Mouse (Mus musculus) lung, embryonic 15.5 days (tissue): ENCODE measurements around the gene Ch25h. TPM values are rescaled to one million over a fixed set of nuclear protein-coding genes. Genes with fewer than 3 reads are reported as not detected.

Experiments used
- ATAC-seq: fragments of 200-750 bp; cut with Nextera tagmentation; 2 replicates; pipeline ENCODE4 v1.8.0; 2017; ENCODE audit warnings: moderate number of reproducible peaks, borderline replicate concordance; ENCODE audit not compliant: low FRiP score, low TSS enrichment; ENCODE audit errors: extremely low read depth
- H3K27ac ChIP-seq: fragments of 300-500 bp; sonication (generic); 2 replicates; pipeline ENCODE4 v1.5.1; 2015; ENCODE audit warnings: moderate library complexity, mild to moderate bottlenecking, inconsistent platforms
- H3K27me3 ChIP-seq: fragments of 300-500 bp; sonication (generic); 2 replicates; pipeline ENCODE4 v1.6.1; 2015; ENCODE audit warnings: inconsistent platforms
- H3K36me3 ChIP-seq: fragments of 300-500 bp; sonication (generic); 2 replicates; pipeline ENCODE4 v1.6.1; 2015; ENCODE audit warnings: inconsistent platforms
- H3K4me1 ChIP-seq: fragments of 300-500 bp; sonication (generic); 2 replicates; pipeline ENCODE4 v1.6.1; 2015; ENCODE audit warnings: inconsistent platforms
- H3K4me2 ChIP-seq: fragments of 300-500 bp; sonication (generic); 2 replicates; pipeline ENCODE4 v1.6.1; 2015; ENCODE audit warnings: inconsistent platforms, mild to moderate bottlenecking, moderate library complexity
- H3K4me3 ChIP-seq: fragments of 300-500 bp; sonication (generic); 2 replicates; pipeline ENCODE4 v1.5.1; 2015; ENCODE audit warnings: mild to moderate bottlenecking, inconsistent platforms
- H3K9ac ChIP-seq: fragments of 300-500 bp; sonication (generic); 2 replicates; pipeline ENCODE4 v1.6.1; 2015; ENCODE audit warnings: inconsistent platforms
- H3K9me3 ChIP-seq: fragments of 300-500 bp; sonication (generic); 2 replicates; pipeline ENCODE4 v1.6.1; 2016; ENCODE audit warnings: inconsistent platforms
- WGBS: fragments of 180-500 bp; shearing (Covaris S2); methylation state at CpG from one replicate; pipeline ENCODE4 v1.1.7; 2015; 5-methylcytosine and 5-hydroxymethylcytosine counted together
- polyA plus RNA-seq: library from polyadenylated mRNA; unstranded; fragments of >200 nt; fragmentation: Nextera tagmentation; extraction: Ambion mirVana; gene quantifications from 2 replicates; pipeline ENCODE4 v1.2.1, GENCODE M21; 2015

Ch25h gene
- polyA plus RNA-seq, 1 experiment from 2014 or later = 0.66 TPM

GRCm38 (mm10) chr19:34464453-34464852 is 10.5 kb downstream of the Ch25h start:
- Histone ChIP-seq H3K36me3 (no peaks in the 10 kb centered on the region), H3K4me2 (no peak overlapping the region), H3K4me1 (no peaks in the 10 kb centered on the region), H3K4me3 (no peak overlapping the region), H3K9ac (no peak overlapping the region), H3K27ac (no peak overlapping the region), H3K27me3 (no peaks in the 10 kb centered on the region), H3K9me3 (no peaks in the 10 kb centered on the region)
- 68% methylated on average over 3 of the region's 3 CpGs for WGBS
- no peak for ATAC-seq

- Histone ChIP-seq H3K27ac (no peak overlapping the region), H3K9ac (no peak overlapping the region), H3K4me3 (no peak overlapping the region), H3K4me2 (no peak overlapping the region), H3K27me3 (no peaks in the 10 kb centered on the region), H3K36me3 (no peaks in the 10 kb centered on the region), H3K4me1 (no peaks in the 10 kb centered on the region), H3K9me3 (no peaks in the 10 kb centered on the region)
- ATAC-seq = no peak
- 70% methylated on average over 1 of the region's 1 CpGs for WGBS
These were observed 13.4 kb downstream of the Ch25h start for GRCm38 (mm10) chr19:34461451-34462019.

DNA sequence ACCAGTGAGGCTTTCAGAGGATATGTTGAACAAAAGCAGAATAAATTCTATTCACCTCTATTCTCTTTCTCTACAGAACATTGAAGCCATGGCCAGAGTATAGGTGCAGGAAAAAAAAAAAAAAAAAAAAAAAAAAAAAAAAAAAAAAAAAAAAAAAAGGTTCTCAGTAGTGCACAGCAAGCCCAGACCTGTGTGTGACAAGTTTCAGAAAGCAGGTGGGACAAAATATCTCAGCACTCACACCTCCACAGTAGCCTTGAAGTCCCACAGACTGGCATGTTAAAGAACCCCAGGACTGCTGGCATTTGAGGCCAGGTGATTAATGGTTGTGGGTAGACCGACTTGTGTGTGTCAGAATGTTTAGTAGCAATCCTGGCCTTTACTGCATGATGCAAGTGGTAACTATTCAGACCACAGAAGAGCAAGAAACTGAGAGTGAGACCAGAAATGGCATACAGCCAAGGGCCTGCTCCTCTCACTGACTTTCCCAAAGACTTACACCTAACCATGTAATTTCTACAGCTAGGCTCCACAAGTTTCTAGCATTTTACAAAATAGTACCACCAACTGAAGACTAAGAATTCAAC is 24.1 kb downstream of the Ch25h start:
- no peak for ATAC-seq
- H3K4me3 ChIP-seq = no peak overlapping the region
- H3K4me2 ChIP-seq = no peak overlapping the region
- WGBS = 42% methylated on average over 1 of the region's 1 CpGs
- no peaks in the 10 kb centered on the region for H3K27me3 ChIP-seq
- no peak overlapping the region for H3K27ac ChIP-seq
- no peaks in the 10 kb centered on the region for H3K9me3 ChIP-seq
- H3K4me1 ChIP-seq = 0 out of 2 replicates have a peak, but pooled peaks cover 3% of the 10 kb centered on the region
- no peak overlapping the region for H3K9ac ChIP-seq
- no peaks in the 10 kb centered on the region for H3K36me3 ChIP-seq

- H3K9ac ChIP-seq = no peak overlapping the region
- H3K4me2 ChIP-seq = no peak overlapping the region
- no peak overlapping the region for H3K4me3 ChIP-seq
- H3K36me3 ChIP-seq = no peaks in the 10 kb centered on the region
- H3K27me3 ChIP-seq = no peaks in the 10 kb centered on the region
- 60% methylated on average over 1 of the region's 1 CpGs for WGBS
- no peak for ATAC-seq
- no peaks in the 10 kb centered on the region for H3K9me3 ChIP-seq
- peaks cover 11% of the 10 kb centered on the region; the same call in 1 of the 2 replicates for H3K4me1 ChIP-seq
- H3K27ac ChIP-seq = no peak overlapping the region
These were observed 26.1 kb downstream of the Ch25h start for GRCm38 (mm10) chr19:34448851-34449250.

DNA sequence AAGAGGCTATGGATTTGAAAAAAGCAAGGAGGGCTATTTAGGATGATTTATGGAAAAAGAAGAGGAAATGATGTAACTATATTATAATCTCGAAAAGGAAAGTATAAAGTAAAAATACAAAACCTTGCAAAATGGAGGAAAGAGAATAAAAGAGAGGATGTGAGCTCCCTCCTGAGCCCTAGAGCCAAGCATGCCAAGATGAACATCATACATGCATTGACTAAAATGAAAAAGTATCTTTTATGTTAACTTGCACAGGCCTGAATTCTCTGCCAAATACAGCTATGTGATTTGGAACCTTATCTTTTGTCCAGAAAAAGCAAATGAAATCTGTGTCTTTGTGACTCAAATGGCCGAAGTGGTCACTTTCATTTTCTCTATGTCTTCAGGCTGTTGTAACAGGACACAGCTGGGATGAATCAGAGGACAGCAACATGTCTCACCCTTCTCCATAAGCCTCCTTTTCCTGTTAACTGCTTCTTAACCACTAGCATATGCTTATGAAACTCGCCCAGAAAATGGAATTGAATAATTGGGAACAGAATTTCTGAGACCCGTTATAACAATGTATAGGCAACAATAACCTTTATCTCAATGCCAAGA is 29.5 kb downstream of the Ch25h start:
- peaks cover 18% of the 10 kb centered on the region; the same call in 1 of the 2 replicates for H3K4me1 ChIP-seq
- no peaks in the 10 kb centered on the region for H3K36me3 ChIP-seq
- peak overlapping the region; percentile 87 for H3K27ac ChIP-seq
- H3K4me2 ChIP-seq = peak overlapping the region; percentile 35
- H3K9me3 ChIP-seq = no peaks in the 10 kb centered on the region
- no peaks in the 10 kb centered on the region for H3K27me3 ChIP-seq
- peak; percentile 94; the same call in 1 of the 2 replicates for ATAC-seq
- no peak overlapping the region for H3K4me3 ChIP-seq
- 34% methylated on average over 4 of the region's 4 CpGs for WGBS
- H3K9ac ChIP-seq = no peak overlapping the region

- Histone ChIP-seq H3K4me3 (no peak overlapping the region), H3K9ac (no peak overlapping the region), H3K36me3 (no peaks in the 10 kb centered on the region), H3K4me2 (no peak overlapping the region), H3K9me3 (no peaks in the 10 kb centered on the region), H3K27ac (peak overlapping the region; percentile 87), H3K4me1 (peaks cover 18% of the 10 kb centered on the region; the same call in 1 of the 2 replicates), H3K27me3 (no peaks in the 10 kb centered on the region)
- ATAC-seq = no peak
- 49% methylated on average over 3 of the region's 3 CpGs for WGBS
These were observed 30.2 kb downstream of the Ch25h start for GRCm38 (mm10) chr19:34444785-34445184.

DNA sequence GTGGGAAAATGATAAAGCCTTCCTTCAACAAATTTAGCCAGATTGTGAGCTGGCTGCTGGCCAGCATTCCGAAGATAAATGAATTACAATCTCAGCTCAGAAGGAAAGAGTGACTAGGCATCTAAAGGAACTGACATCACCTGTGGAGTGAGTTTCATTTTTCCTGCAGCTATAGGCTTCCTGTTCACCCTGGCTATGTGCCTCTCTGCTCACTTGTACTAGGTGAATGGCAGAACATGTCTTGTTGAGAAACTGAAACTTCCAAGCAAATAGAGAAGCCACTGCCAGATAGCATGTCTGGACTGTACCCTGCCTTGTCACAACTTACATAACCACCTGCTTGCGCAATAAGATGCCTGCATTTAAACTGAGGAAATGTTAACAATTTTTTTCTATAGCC is 33.0 kb downstream of the Ch25h start:
- Histone ChIP-seq H3K9ac (no peak overlapping the region), H3K36me3 (no peaks in the 10 kb centered on the region), H3K4me3 (no peak overlapping the region), H3K27ac (no peak overlapping the region), H3K9me3 (no peaks in the 10 kb centered on the region), H3K27me3 (no peaks in the 10 kb centered on the region), H3K4me1 (peaks cover 18% of the 10 kb centered on the region; the same call in 1 of the 2 replicates), H3K4me2 (no peak overlapping the region)
- peak; percentile 57; the same call in 1 of the 2 replicates for ATAC-seq
- WGBS = 58% methylated on average over 2 of the region's 2 CpGs

GRCm38 (mm10) chr19:34435197-34435611 is 39.8 kb downstream of the Ch25h start:
- Histone ChIP-seq H3K4me3 (no peak overlapping the region), H3K9me3 (no peaks in the 10 kb centered on the region), H3K27me3 (no peaks in the 10 kb centered on the region), H3K36me3 (no peaks in the 10 kb centered on the region), H3K4me2 (no peak overlapping the region), H3K27ac (no peak overlapping the region), H3K9ac (no peak overlapping the region), H3K4me1 (no peaks in the 10 kb centered on the region)
- WGBS = 55% methylated on average over 5 of the region's 5 CpGs
- no peak for ATAC-seq

- Histone ChIP-seq H3K4me3 (no peak overlapping the region), H3K9me3 (no peaks in the 10 kb centered on the region), H3K4me2 (no peak overlapping the region), H3K9ac (no peak overlapping the region), H3K27me3 (no peaks in the 10 kb centered on the region), H3K27ac (no peak overlapping the region), H3K4me1 (no peaks in the 10 kb centered on the region), H3K36me3 (no peaks in the 10 kb centered on the region)
- no peak for ATAC-seq
- 76% methylated on average over 3 of the region's 3 CpGs for WGBS
These were observed 43.6 kb downstream of the Ch25h start for GRCm38 (mm10) chr19:34431314-34431713.

DNA sequence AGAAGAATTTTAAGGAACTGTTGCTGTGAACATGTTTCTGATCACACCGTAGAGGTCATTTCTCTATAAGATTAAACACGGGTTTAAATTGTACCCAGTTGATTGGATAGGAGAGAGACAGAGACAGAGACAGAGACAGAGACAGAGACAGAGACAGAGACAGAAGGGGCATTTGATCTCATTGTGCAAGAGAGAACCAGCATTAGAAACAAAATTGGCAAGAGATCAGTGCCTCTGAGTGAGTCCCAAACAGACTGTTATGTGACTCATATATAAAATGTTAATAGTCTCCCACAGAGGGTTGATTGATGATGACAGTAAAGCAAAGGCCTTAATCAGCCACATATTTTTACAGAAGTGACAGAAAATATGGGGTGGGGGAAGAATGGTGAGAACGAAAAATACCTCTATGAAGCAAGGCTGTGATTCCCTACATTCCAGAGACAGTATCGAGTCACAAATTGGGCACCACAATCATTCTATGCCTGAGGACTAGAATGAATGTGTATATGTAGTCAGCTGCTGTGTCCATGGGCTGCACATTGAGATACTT is 51.1 kb downstream of the Ch25h start:
- Histone ChIP-seq H3K9ac (no peak overlapping the region), H3K4me3 (no peak overlapping the region), H3K27me3 (no peaks in the 10 kb centered on the region), H3K36me3 (no peaks in the 10 kb centered on the region), H3K9me3 (no peaks in the 10 kb centered on the region), H3K27ac (no peak overlapping the region), H3K4me1 (no peaks in the 10 kb centered on the region), H3K4me2 (no peak overlapping the region)
- ATAC-seq = no peak
- WGBS = 69% methylated on average over 4 of the region's 4 CpGs
